Mouse (Mus musculus) forebrain, postnatal 0 days (tissue): ENCODE results near the gene Map1s. TPM values are rescaled to one million over a fixed set of nuclear protein-coding genes. Genes with fewer than 3 reads are reported as not detected.

Experiments
- ATAC-seq: fragments of 200-750 bp; cut with Nextera tagmentation; 2 replicates; pipeline ENCODE4 v1.8.0; 2017; ENCODE audit warnings: mild to moderate bottlenecking, moderate library complexity
- DNase-seq: peaks from one replicate; pipeline ENCODE4 v3.0.0-alpha.2; 2015
- H3K27ac ChIP-seq: fragments of 300-500 bp; sonication (generic); 2 replicates; pipeline ENCODE4 v1.5.1; 2014; ENCODE audit warnings: low read depth, mild to moderate bottlenecking, antibody characterized with exemption, low read length, moderate library complexity, mixed read lengths
- H3K27me3 ChIP-seq: fragments of 300-500 bp; sonication (generic); 2 replicates; pipeline ENCODE4 v1.6.1; 2014; ENCODE audit warnings: mild to moderate bottlenecking, low read length, mixed read lengths; ENCODE audit not compliant: insufficient read depth
- H3K36me3 ChIP-seq: fragments of 300-500 bp; sonication (generic); 2 replicates; pipeline ENCODE4 v1.6.1; 2014; ENCODE audit warnings: mild to moderate bottlenecking, moderate library complexity; ENCODE audit not compliant: insufficient read depth
- H3K4me1 ChIP-seq: fragments of 300-500 bp; sonication (generic); 2 replicates; pipeline ENCODE4 v1.6.1; 2014; ENCODE audit warnings: antibody characterized with exemption; ENCODE audit not compliant: insufficient read depth
- H3K4me2 ChIP-seq: fragments of 300-500 bp; sonication (generic); 2 replicates; pipeline ENCODE4 v1.6.1; 2014; ENCODE audit warnings: low read depth, mild to moderate bottlenecking, moderate library complexity
- H3K4me3 ChIP-seq: fragments of 300-500 bp; sonication (generic); 2 replicates; pipeline ENCODE4 v1.5.1; 2014; ENCODE audit warnings: low read depth, low read length, mixed read lengths
- H3K9ac ChIP-seq: fragments of 300-500 bp; sonication (generic); 2 replicates; pipeline ENCODE4 v1.6.1; 2014; ENCODE audit warnings: mild to moderate bottlenecking
- H3K9me3 ChIP-seq: fragments of 300-500 bp; sonication (generic); 2 replicates; pipeline ENCODE4 v1.6.1; 2016; ENCODE audit warnings: low read length
- CTCF ChIP-seq: sonication (generic); IDR thresholded peaks from 2 replicates; pipeline ENCODE4 v1.5.1; 2016; ENCODE audit warnings: antibody characterized with exemption, control low read depth, low read depth
- WGBS: fragments of 180-500 bp; shearing (Covaris S2); extraction: QIAGEN DNeasy Blood & Tissue Kit; methylation state at CpG from one replicate; pipeline ENCODE4 v1.1.7; 2014; 5-methylcytosine and 5-hydroxymethylcytosine counted together
- polyA plus RNA-seq: library from polyadenylated mRNA; unstranded; fragments of >200 nt; fragmentation: Nextera tagmentation; extraction: Ambion mirVana; gene quantifications from 2 replicates; pipeline ENCODE4 v1.2.1, GENCODE M21; 2015
- total RNA-seq: library from RNA; depleted of rRNA; stranded (reverse); fragments of >200 nt; gene quantifications from 2 replicates; pipeline ENCODE4 v1.2.3, GENCODE M21; 2014

Gene Map1s
- total and polyA plus RNA-seq, 2 experiments from 2014 or later = 63.9 to 68.1 TPM

DNA sequence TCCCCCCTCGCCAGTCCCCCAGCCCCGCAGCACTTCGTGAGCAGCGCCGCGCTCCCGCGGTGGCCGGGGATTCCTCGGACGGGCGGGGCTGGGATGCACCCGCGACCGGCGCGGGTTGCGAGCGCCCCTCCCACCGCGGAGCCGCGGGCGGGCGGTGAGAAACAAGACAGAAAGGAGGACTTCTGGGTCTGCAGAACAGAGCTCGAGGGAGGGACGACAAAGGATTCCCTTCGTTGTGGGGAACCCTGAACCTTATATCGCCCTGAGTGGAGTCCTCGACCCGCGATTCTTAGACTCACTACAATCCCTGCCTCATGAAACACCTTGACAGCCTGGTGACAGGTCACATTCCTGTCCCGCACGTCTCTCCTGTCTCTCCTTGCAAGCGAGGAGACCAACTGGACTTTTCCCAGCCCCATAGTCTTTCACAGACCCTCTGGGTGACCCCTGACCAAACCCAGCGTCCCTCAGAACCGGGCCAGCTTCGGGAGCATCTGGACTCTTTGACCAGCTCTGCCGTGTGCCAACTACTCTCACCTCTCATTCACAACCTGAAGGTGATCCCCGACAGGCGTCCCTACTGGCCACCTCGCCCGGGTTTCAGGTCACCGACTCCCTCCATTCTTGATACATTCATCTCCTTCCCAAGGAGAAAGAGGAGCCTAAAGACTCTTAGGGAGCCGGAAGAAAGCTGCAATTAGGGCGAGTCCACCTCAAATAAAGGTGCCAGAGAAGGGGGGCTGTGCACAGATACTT is 41.6 kb upstream of the Map1s start:
- Histone ChIP-seq H3K9me3 (no peaks in the 10 kb centered on the region), H3K4me2 (peak overlapping the region; percentile 90), H3K36me3 (0 out of 2 replicates have a peak, but pooled peaks cover 8% of the 10 kb centered on the region), H3K27me3 (no peaks in the 10 kb centered on the region), H3K4me1 (peaks cover 15% of the 10 kb centered on the region), H3K9ac (peak overlapping the region; percentile 65), H3K4me3 (peak overlapping the region; percentile 49), H3K27ac (peak overlapping the region; percentile 92)
- WGBS = 2% methylated on average over 46 of the region's 46 CpGs
- peak; percentile 67 for DNase-seq
- no peak for TF ChIP-seq CTCF
- ATAC-seq = no peak

DNA sequence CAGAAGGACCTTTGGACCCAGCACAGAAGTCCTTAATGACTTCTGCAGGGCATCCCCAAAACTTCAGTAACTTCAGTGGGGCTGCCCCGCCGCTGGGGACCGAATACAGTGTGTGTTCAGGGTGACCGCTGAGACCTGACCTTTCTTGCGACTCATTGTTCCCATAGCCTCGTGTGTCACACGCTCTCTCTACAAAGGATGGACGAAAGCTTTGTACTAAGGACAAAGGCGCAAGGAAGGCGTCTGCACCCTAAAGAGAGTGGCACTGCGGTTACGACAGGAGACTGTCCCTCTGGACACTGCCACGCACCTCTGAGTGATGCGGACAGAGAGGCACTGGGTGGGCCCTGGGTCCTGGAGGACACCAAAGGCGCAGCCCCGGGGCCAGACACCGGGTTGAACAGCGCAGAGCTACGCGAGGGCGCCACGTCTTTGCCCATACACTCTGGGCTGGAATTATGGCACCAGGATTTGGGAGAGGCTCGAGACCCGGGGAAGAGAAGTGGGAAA is 41.0 kb upstream of the Map1s start:
- H3K27me3 ChIP-seq = no peaks in the 10 kb centered on the region
- DNase-seq (no peak), ATAC-seq (no peak; the same call in 1 of the 2 replicates)
- H3K9me3 ChIP-seq = no peaks in the 10 kb centered on the region
- no peak for TF ChIP-seq CTCF
- WGBS = 2% methylated on average over 24 of the region's 24 CpGs
- peaks cover 18% of the 10 kb centered on the region for H3K4me1 ChIP-seq
- H3K36me3 ChIP-seq = 0 out of 2 replicates have a peak, but pooled peaks cover 8% of the 10 kb centered on the region
- H3K9ac ChIP-seq = peak overlapping the region; percentile 65
- peak overlapping the region; percentile 92 for H3K27ac ChIP-seq
- peak overlapping the region; percentile 49 for H3K4me3 ChIP-seq
- peak overlapping the region; percentile 90 for H3K4me2 ChIP-seq

GRCm38 (mm10) chr8:70865350-70866000 is 40.3 kb upstream of the Map1s start:
- Histone ChIP-seq H3K27ac (peak overlapping the region; percentile 92), H3K4me1 (peaks cover 18% of the 10 kb centered on the region), H3K9ac (peak overlapping the region; percentile 65), H3K4me2 (peak overlapping the region; percentile 90), H3K4me3 (peak overlapping the region; percentile 49), H3K36me3 (0 out of 2 replicates have a peak, but pooled peaks cover 8% of the 10 kb centered on the region), H3K27me3 (no peaks in the 10 kb centered on the region), H3K9me3 (no peaks in the 10 kb centered on the region)
- WGBS = under 1% methylated on average over 46 of the region's 46 CpGs
- TF ChIP-seq CTCF = no peak; the same call in 1 of the 2 replicates
- DNase-seq (peak; percentile 100), ATAC-seq (peak; percentile 87)

GRCm38 (mm10) chr8:70866001-70866520 is 39.7 kb upstream of the Map1s start:
- H3K36me3 ChIP-seq = 0 out of 2 replicates have a peak, but pooled peaks cover 8% of the 10 kb centered on the region
- peaks cover 18% of the 10 kb centered on the region for H3K4me1 ChIP-seq
- 5% methylated on average over 12 of the region's 12 CpGs for WGBS
- H3K27ac ChIP-seq = peak overlapping the region; percentile 92
- no peak for DNase-seq
- peak; percentile 5 for ATAC-seq
- H3K4me2 ChIP-seq = peak overlapping the region; percentile 90
- H3K9me3 ChIP-seq = no peaks in the 10 kb centered on the region
- TF ChIP-seq CTCF = no peak
- peak overlapping the region; percentile 49 for H3K4me3 ChIP-seq
- H3K9ac ChIP-seq = peak overlapping the region; percentile 42; the same call in 1 of the 2 replicates
- no peaks in the 10 kb centered on the region for H3K27me3 ChIP-seq

GRCm38 (mm10) chr8:70866566-70866965 is 39.2 kb upstream of the Map1s start:
- Histone ChIP-seq H3K4me2 (no peak overlapping the region), H3K9me3 (no peaks in the 10 kb centered on the region), H3K36me3 (0 out of 2 replicates have a peak, but pooled peaks cover 8% of the 10 kb centered on the region), H3K9ac (no peak overlapping the region), H3K27ac (no peak overlapping the region), H3K4me3 (no peak overlapping the region), H3K4me1 (peaks cover 18% of the 10 kb centered on the region), H3K27me3 (no peaks in the 10 kb centered on the region)
- DNase-seq = no peak
- 82% methylated on average over 7 of the region's 7 CpGs for WGBS
- no peak for ATAC-seq
- TF ChIP-seq CTCF = no peak

GRCm38 (mm10) chr8:70868559-70869198 is 37.1 kb upstream of the Map1s start:
- no peak for ATAC-seq
- H3K9ac ChIP-seq = peak overlapping the region; percentile 35
- WGBS = 21% methylated on average over 40 of the region's 40 CpGs
- DNase-seq = peak; percentile 41
- no peak; the same call in none of the 2 replicates for TF ChIP-seq CTCF
- peaks cover 23% of the 10 kb centered on the region for H3K4me1 ChIP-seq
- H3K4me3 ChIP-seq = no peak overlapping the region
- peak overlapping the region; percentile 8 for H3K4me2 ChIP-seq
- H3K36me3 ChIP-seq = 0 out of 2 replicates have a peak, but pooled peaks cover 8% of the 10 kb centered on the region
- peak overlapping the region; percentile 64 for H3K27ac ChIP-seq
- H3K9me3 ChIP-seq = no peaks in the 10 kb centered on the region
- H3K27me3 ChIP-seq = no peaks in the 10 kb centered on the region
